Mouse (Mus musculus) midbrain, embryonic 14.5 days (tissue): Measurements from ENCODE around the gene Map3k5. TPM values are rescaled to one million over a fixed set of nuclear protein-coding genes. Genes with fewer than 3 reads are reported as not detected.

Experiments
- ATAC-seq: fragments of 200-750 bp; cut with Nextera tagmentation; 2 replicates; pipeline ENCODE4 v1.8.0; 2017; ENCODE audit warnings: moderate number of reproducible peaks, moderate library complexity; ENCODE audit not compliant: low FRiP score, low TSS enrichment
- DNase-seq: peaks from one replicate; pipeline ENCODE4 v3.0.0-alpha.2; 2015
- H3K27ac ChIP-seq: fragments of 300-500 bp; sonication (generic); replicated peaks from 2 replicates; pipeline ENCODE4 v1.5.1; 2014; ENCODE audit warnings: mild to moderate bottlenecking, low read depth, low read length, moderate library complexity
- H3K27me3 ChIP-seq: fragments of 300-500 bp; sonication (generic); 2 replicates; pipeline ENCODE4 v1.6.1; 2014; ENCODE audit warnings: low read length, control low read depth, mixed read lengths; ENCODE audit not compliant: control insufficient read depth, insufficient read depth
- H3K36me3 ChIP-seq: fragments of 300-500 bp; sonication (generic); 2 replicates; pipeline ENCODE4 v1.6.1; 2014; ENCODE audit warnings: low read length, control low read depth; ENCODE audit not compliant: control insufficient read depth, insufficient read depth
- H3K4me1 ChIP-seq: fragments of 300-500 bp; sonication (generic); 2 replicates; pipeline ENCODE4 v1.6.1; 2014; ENCODE audit warnings: mild to moderate bottlenecking, antibody characterized with exemption, low read length, control low read depth; ENCODE audit not compliant: control insufficient read depth, insufficient read depth
- H3K4me2 ChIP-seq: fragments of 300-500 bp; sonication (generic); 2 replicates; pipeline ENCODE4 v1.6.1; 2014; ENCODE audit warnings: mild to moderate bottlenecking, low read length, moderate library complexity
- H3K4me3 ChIP-seq: fragments of 300-500 bp; sonication (generic); replicated peaks from 2 replicates; pipeline ENCODE4 v1.5.1; 2014; ENCODE audit warnings: low read depth, low read length
- H3K9ac ChIP-seq: fragments of 300-500 bp; sonication (generic); replicated peaks from 2 replicates; pipeline ENCODE4 v1.6.1; 2014; ENCODE audit warnings: mild to moderate bottlenecking, low read length, moderate library complexity
- H3K9me3 ChIP-seq: fragments of 300-500 bp; sonication (generic); 2 replicates; pipeline ENCODE4 v1.6.1; 2016; ENCODE audit warnings: low read length, control low read depth, mixed read lengths; ENCODE audit not compliant: control insufficient read depth
- WGBS: fragments of 180-500 bp; shearing (Covaris S2); extraction: QIAGEN DNeasy Blood & Tissue Kit; methylation state at CpG from one replicate; pipeline ENCODE4 v1.1.7; 2014; 5-methylcytosine and 5-hydroxymethylcytosine counted together
- polyA plus RNA-seq: library from polyadenylated mRNA; unstranded; fragments of >200 nt; fragmentation: Nextera tagmentation; extraction: Ambion mirVana; gene quantifications from 2 replicates; pipeline ENCODE4 v1.2.1, GENCODE M21; 2014

Gene Map3k5
- polyA plus RNA-seq, 1 experiment from 2014 or later = 0.72 TPM

- Histone ChIP-seq H3K4me3 (no peak overlapping the region), H3K27ac (no peak overlapping the region), H3K36me3 (no peaks in the 10 kb centered on the region), H3K4me1 (no peaks in the 10 kb centered on the region), H3K9ac (no peak overlapping the region), H3K27me3 (no peaks in the 10 kb centered on the region), H3K9me3 (no peaks in the 10 kb centered on the region), H3K4me2 (no peak overlapping the region)
- WGBS = 96% methylated on average over 5 of the region's 5 CpGs
- DNase-seq (no peak), ATAC-seq (no peak)
Measured at GRCm38 (mm10) chr10:19947901-19948300, 13.6 kb downstream of the Map3k5 start.

GRCm38 (mm10) chr10:19948381-19948780 is 14.1 kb downstream of the Map3k5 start:
- no peaks in the 10 kb centered on the region for H3K9me3 ChIP-seq
- no peak for DNase-seq
- no peaks in the 10 kb centered on the region for H3K27me3 ChIP-seq
- ATAC-seq = no peak
- H3K4me2 ChIP-seq = no peak overlapping the region
- H3K9ac ChIP-seq = no peak overlapping the region
- no peak overlapping the region for H3K4me3 ChIP-seq
- 92% methylated on average over 11 of the region's 11 CpGs for WGBS
- no peak overlapping the region for H3K27ac ChIP-seq
- H3K4me1 ChIP-seq = no peaks in the 10 kb centered on the region
- no peaks in the 10 kb centered on the region for H3K36me3 ChIP-seq

GRCm38 (mm10) chr10:19949106-19949505 is 14.8 kb downstream of the Map3k5 start:
- Histone ChIP-seq H3K27ac (no peak overlapping the region), H3K4me2 (no peak overlapping the region), H3K4me1 (no peaks in the 10 kb centered on the region), H3K9me3 (no peaks in the 10 kb centered on the region), H3K27me3 (no peaks in the 10 kb centered on the region), H3K36me3 (no peaks in the 10 kb centered on the region), H3K9ac (no peak overlapping the region), H3K4me3 (no peak overlapping the region)
- DNase-seq = no peak
- no peak for ATAC-seq
- WGBS = 78% methylated on average over 4 of the region's 4 CpGs

- Histone ChIP-seq H3K4me1 (no peaks in the 10 kb centered on the region), H3K4me3 (no peak overlapping the region), H3K9me3 (no peaks in the 10 kb centered on the region), H3K27me3 (no peaks in the 10 kb centered on the region), H3K9ac (no peak overlapping the region), H3K4me2 (no peak overlapping the region), H3K27ac (no peak overlapping the region), H3K36me3 (no peaks in the 10 kb centered on the region)
- DNase-seq (no peak), ATAC-seq (no peak)
- 85% methylated on average over 11 of the region's 11 CpGs for WGBS
Measured at GRCm38 (mm10) chr10:19953032-19953761, 18.9 kb downstream of the Map3k5 start.

GRCm38 (mm10) chr10:19954572-19954971 is 20.3 kb downstream of the Map3k5 start:
- Histone ChIP-seq H3K4me1 (no peaks in the 10 kb centered on the region), H3K9ac (no peak overlapping the region), H3K27me3 (no peaks in the 10 kb centered on the region), H3K36me3 (no peaks in the 10 kb centered on the region), H3K9me3 (no peaks in the 10 kb centered on the region), H3K4me2 (no peak overlapping the region), H3K27ac (no peak overlapping the region), H3K4me3 (no peak overlapping the region)
- ATAC-seq = no peak
- no peak for DNase-seq
- WGBS = 92% methylated on average over 3 of the region's 3 CpGs

GRCm38 (mm10) chr10:19955817-19956216 is 21.5 kb downstream of the Map3k5 start:
- H3K9me3 ChIP-seq = no peaks in the 10 kb centered on the region
- DNase-seq (no peak), ATAC-seq (no peak)
- no peak overlapping the region for H3K9ac ChIP-seq
- H3K4me3 ChIP-seq = no peak overlapping the region
- no peak overlapping the region for H3K27ac ChIP-seq
- H3K27me3 ChIP-seq = no peaks in the 10 kb centered on the region
- no peaks in the 10 kb centered on the region for H3K4me1 ChIP-seq
- no peak overlapping the region for H3K4me2 ChIP-seq
- H3K36me3 ChIP-seq = no peaks in the 10 kb centered on the region
- WGBS = 93% methylated on average over 6 of the region's 6 CpGs

- H3K9me3 ChIP-seq = no peaks in the 10 kb centered on the region
- ATAC-seq (no peak), DNase-seq (no peak)
- H3K27ac ChIP-seq = no peak overlapping the region
- 77% methylated on average over 6 of the region's 6 CpGs for WGBS
- H3K4me2 ChIP-seq = no peak overlapping the region
- no peaks in the 10 kb centered on the region for H3K4me1 ChIP-seq
- H3K9ac ChIP-seq = no peak overlapping the region
- H3K27me3 ChIP-seq = no peaks in the 10 kb centered on the region
- H3K36me3 ChIP-seq = no peaks in the 10 kb centered on the region
- H3K4me3 ChIP-seq = no peak overlapping the region
Measured at GRCm38 (mm10) chr10:19956745-19957144, 22.5 kb downstream of the Map3k5 start.

GRCm38 (mm10) chr10:19960831-19961380 is 26.6 kb downstream of the Map3k5 start:
- WGBS = 85% methylated on average over 6 of the region's 6 CpGs
- H3K36me3 ChIP-seq = no peaks in the 10 kb centered on the region
- no peaks in the 10 kb centered on the region for H3K4me1 ChIP-seq
- no peak overlapping the region for H3K27ac ChIP-seq
- H3K9me3 ChIP-seq = no peaks in the 10 kb centered on the region
- no peak for ATAC-seq
- no peak overlapping the region for H3K4me3 ChIP-seq
- H3K9ac ChIP-seq = no peak overlapping the region
- H3K27me3 ChIP-seq = no peaks in the 10 kb centered on the region
- H3K4me2 ChIP-seq = no peak overlapping the region
- no peak for DNase-seq

GRCm38 (mm10) chr10:19962746-19963145 is 28.5 kb downstream of the Map3k5 start:
- Histone ChIP-seq H3K4me2 (no peak overlapping the region), H3K36me3 (no peaks in the 10 kb centered on the region), H3K4me3 (no peak overlapping the region), H3K9ac (no peak overlapping the region), H3K27me3 (no peaks in the 10 kb centered on the region), H3K9me3 (no peaks in the 10 kb centered on the region), H3K4me1 (no peaks in the 10 kb centered on the region), H3K27ac (no peak overlapping the region)
- 88% methylated on average over 4 of the region's 4 CpGs for WGBS
- DNase-seq (no peak), ATAC-seq (no peak)
